Mouse (Mus musculus) left cerebral cortex, postnatal 36 days (tissue): ENCODE measurements at regions not wholly inside any gene's neighbourhood (a gene's known extent, or its start where the extent isn't known, plus 50 kb on each side); places are given as distances from the start of the nearest gene placed in this dataset.
A peak's percentile ranks its signal among the peaks of the same experiment; 100 is the strongest.

Experiments
- DNase-seq, 2 experiments: peaks; one replicate each; pipeline ENCODE4 v3.0.0; 2021 to 2022; ENCODE audit warnings: low spot score in 2 of 2, mixed read lengths in 1 of 2
- intact Hi-C: fragments of 180-260 bp; cut with DNase I; formaldehyde crosslinking; loops from one replicate; pipeline ENCODE4 v1.15.1; 2025

GRCm38 (mm10) chr1:75946290-75946839 lies 400.3 kb downstream of the Slc4a3 start:
- intact Hi-C loops = no loop called here
- no peak for DNase-seq

GRCm38 (mm10) chr1:75978203-75978986 lies 432.3 kb downstream of the Slc4a3 start:
- peak; percentile 38 to 53 for DNase-seq
- intact Hi-C loops = no loop called here

- intact Hi-C loops = no loop called here
- DNase-seq = no peak
These were observed 437.0 kb downstream of the Slc4a3 start for GRCm38 (mm10) chr1:75983057-75983456.

- DNase-seq = no peak
- intact Hi-C loops = no loop called here
These were observed 437.4 kb downstream of the Slc4a3 start for GRCm38 (mm10) chr1:75983487-75983886.

GRCm38 (mm10) chr1:75988496-75988895 lies 442.4 kb downstream of the Slc4a3 start:
- no peak for DNase-seq
- intact Hi-C loops = no loop called here

- no peak for DNase-seq
- intact Hi-C loops = no loop called here
These were observed 446.0 kb downstream of the Slc4a3 start for GRCm38 (mm10) chr1:75992039-75992438.

- intact Hi-C loops = no loop called here
- DNase-seq = no peak
These were observed 451.2 kb downstream of the Slc4a3 start for GRCm38 (mm10) chr1:75997222-75997621.

GRCm38 (mm10) chr1:76001124-76001523 lies 455.1 kb downstream of the Slc4a3 start:
- intact Hi-C loops = no loop called here
- DNase-seq = peak; percentile 14 to 18

GRCm38 (mm10) chr1:76009601-76010000 lies 463.5 kb downstream of the Slc4a3 start:
- DNase-seq = no peak
- intact Hi-C loops = no loop called here

- intact Hi-C loops = no loop called here
- no peak for DNase-seq
These were observed 464.2 kb downstream of the Slc4a3 start for GRCm38 (mm10) chr1:76010212-76010800.

GRCm38 (mm10) chr1:76018588-76018987 lies 472.5 kb downstream of the Slc4a3 start:
- DNase-seq = no peak
- intact Hi-C loops = no loop called here

- intact Hi-C loops = no loop called here
- DNase-seq = no peak
These were observed 473.0 kb downstream of the Slc4a3 start for GRCm38 (mm10) chr1:76019071-76019470.

- DNase-seq = no peak
- intact Hi-C loops = no loop called here
These were observed 478.6 kb downstream of the Slc4a3 start for GRCm38 (mm10) chr1:76024650-76025049.

GRCm38 (mm10) chr1:76025389-76025788 lies 479.3 kb downstream of the Slc4a3 start:
- intact Hi-C loops = no loop called here
- DNase-seq = no peak

GRCm38 (mm10) chr1:76029059-76029458 lies 483.0 kb downstream of the Slc4a3 start:
- intact Hi-C loops = no loop called here
- DNase-seq = no peak

- intact Hi-C loops = no loop called here
- DNase-seq = peak; percentile 13 to 18
These were observed 485.3 kb downstream of the Slc4a3 start for GRCm38 (mm10) chr1:76031171-76031922.

- DNase-seq = no peak
- intact Hi-C loops = no loop called here
These were observed 485.8 kb downstream of the Slc4a3 start for GRCm38 (mm10) chr1:76031923-76032285.

GRCm38 (mm10) chr1:76032626-76033025 lies 486.6 kb downstream of the Slc4a3 start:
- no peak for DNase-seq
- intact Hi-C loops = no loop called here

GRCm38 (mm10) chr1:76036316-76036715 lies 490.2 kb downstream of the Slc4a3 start:
- intact Hi-C loops = no loop called here

GRCm38 (mm10) chr1:76039029-76039655 lies 493.1 kb downstream of the Slc4a3 start:
- intact Hi-C loops = no loop called here
- DNase-seq = peak; percentile 31

More at GRCm38 (mm10) chr1:76036316-76036715, 490.2 kb downstream of the Slc4a3 start:
- no peak for DNase-seq
